Mouse (Mus musculus): Measurements from ENCODE around the gene Nlrp10. TPM values are rescaled to one million over a fixed set of nuclear protein-coding genes. Genes with fewer than 3 reads are reported as not detected.

Nlrp10 gene
- polyA plus RNA-seq, 1 experiment: not detected

DNA sequence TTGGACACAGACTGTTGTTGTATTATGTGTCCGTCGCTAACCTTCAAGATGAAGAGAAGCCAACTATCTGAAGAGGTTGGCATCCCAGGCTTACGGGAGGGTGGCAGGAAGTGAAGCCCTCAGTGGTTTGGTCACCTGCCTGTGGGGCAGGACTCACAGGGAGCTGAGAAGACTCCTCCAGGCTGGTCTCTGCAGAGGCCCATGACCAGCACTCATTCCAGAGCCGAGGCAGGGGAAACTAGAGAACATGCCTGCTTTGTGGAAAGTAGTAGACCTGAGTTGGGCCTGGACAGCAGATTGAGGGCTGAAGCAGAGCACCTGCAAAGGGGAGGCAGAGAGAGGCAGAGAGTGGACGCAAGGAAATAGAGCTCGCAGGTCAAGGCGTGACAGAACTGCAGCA lies 5.4 kb upstream of the Nlrp10 start:
- Histone ChIP-seq H3K4me3 (ENCODE audit: insufficient read depth, low read depth, low read length) (peak overlapping the region; percentile 86), H3K27ac (replicated peaks; ENCODE audit: low read depth, low read length) (no peak overlapping the region), H3K4me1 (ENCODE audit: control insufficient read depth, insufficient read depth, insufficient read length, low read length) (peaks cover 7% of the 10 kb centered on the region)

DNA sequence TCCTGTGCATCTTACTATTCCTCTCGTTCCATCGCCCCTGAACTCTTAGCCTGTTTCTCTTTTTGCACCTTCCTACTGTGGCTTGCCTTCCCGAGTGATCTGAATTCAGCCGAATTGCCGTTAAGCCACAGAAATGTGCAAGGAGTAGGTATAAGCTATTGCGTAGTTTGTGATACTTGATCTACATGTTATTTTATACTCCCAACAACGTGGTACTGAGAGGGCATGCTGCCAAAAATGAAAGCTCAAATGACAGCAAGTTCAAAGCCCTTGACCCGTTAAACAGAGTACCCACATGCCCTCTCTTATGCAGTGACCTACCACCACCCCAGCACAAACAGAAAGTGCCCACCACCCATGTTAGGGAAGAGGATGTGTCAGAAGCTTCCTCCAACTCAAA lies 4.9 kb upstream of the Nlrp10 start:
- Histone ChIP-seq H3K4me1 (ENCODE audit: control insufficient read depth, insufficient read depth, insufficient read length, low read length) (peaks cover 7% of the 10 kb centered on the region), H3K27ac (replicated peaks; ENCODE audit: low read depth, low read length) (0 out of 2 replicates have a peak overlapping the region, but pooled peaks have one; percentile 37), H3K4me3 (ENCODE audit: insufficient read depth, low read depth, low read length) (peak overlapping the region; percentile 86)

DNA sequence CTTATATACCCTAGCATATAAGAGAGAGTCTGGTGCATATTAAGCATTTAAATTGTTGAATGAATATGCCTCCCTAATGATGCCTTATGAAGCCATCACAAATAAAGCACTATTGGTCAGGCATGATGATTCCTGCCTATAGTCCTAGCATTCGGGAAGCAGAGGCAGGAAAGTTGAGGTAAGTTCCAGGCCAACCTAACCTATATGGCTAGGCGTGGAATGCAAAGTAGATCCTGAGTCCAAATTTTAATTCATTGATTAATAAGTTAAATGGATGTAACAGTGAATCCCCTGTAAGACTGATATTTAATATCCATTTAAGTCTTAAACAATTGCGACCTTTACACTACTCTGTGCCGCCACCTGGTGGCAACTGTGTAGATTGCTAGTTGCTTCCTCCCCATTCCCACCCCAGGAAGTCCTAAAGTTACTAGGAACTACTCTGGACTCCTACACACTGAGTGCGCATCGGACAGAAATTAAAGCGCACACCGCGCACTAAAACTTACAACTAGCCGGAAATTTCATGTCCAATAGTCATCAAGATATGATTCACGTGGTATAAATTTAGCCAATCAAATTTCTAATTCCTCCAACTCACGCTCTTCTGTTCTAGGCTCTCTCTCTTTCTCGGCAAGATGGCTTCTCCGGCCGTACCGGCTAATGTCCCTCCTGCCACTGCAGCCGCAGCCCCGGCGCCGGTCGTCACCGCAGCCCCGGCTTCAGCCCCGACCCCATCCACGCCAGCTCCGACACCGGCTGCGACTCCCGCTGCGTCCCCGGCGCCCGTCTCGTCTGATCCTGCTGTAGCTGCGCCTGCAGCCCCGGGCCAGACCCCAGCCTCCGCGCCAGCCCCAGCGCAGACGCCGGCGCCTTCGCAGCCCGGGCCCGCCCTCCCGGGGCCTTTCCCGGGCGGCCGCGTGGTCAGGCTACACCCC lies 4.1 kb upstream of the Nlrp10 start, which contains the start of gene Eif3f:
Eif3f (plus strand) TSS at position 624 of the 938 bp plus-strand sequence.
- H3K4me1 ChIP-seq (ENCODE audit: control insufficient read depth, insufficient read depth, insufficient read length, low read length): peaks cover 7% of the 10 kb centered on the region
- H3K27ac ChIP-seq (replicated peaks; ENCODE audit: low read depth, low read length): peak within 1 kb of the TSS; percentile 37; the same call in 1 of the 2 replicates
- H3K4me3 ChIP-seq (ENCODE audit: insufficient read depth, low read depth, low read length): peak within 1 kb of the TSS; percentile 86

DNA sequence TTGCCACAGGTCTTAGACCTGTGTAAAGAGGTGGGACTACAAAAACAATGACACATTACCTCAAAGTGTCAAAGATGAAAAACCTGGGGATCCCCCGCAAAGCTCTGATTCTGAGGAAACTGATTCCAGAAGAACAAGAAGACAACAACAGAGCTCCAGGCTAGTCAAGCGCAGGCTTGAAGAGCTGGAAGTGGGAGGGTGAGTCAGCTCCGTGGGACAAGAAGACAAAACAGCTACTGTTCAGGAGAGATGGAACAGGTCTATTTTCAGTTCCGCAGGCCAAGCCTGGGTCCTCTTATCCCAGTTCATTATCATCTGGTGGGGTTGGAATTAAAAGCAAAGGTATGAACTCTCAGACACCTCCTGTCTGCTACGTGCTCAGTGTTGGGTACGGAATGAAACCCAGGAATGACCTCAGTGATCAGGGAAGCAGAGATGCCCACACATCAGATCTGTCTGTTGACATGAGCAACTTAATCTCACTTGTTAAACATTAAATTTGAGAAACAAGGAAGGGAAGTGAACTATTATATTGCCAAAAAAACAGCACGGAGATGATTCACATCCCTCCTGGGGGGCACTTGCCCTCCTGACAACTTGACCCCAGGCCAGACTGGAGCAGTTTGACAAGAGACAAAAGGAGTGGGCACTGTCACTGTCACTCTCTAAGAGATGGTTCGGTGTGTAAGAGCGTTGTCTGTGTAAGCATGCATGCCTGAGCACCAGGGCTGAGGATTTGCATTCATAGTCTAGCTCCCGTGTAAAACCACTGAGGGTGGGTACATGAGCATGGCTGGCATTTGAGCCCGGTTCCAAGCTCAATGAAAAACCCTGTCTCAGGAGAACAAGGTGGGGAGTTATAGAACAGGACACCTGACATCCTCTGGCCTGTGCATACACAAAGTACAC lies 1.4 kb downstream of the Nlrp10 start:
- no peak overlapping the region for H3K4me3 ChIP-seq (ENCODE audit: insufficient read depth, low read depth, low read length)

DNA sequence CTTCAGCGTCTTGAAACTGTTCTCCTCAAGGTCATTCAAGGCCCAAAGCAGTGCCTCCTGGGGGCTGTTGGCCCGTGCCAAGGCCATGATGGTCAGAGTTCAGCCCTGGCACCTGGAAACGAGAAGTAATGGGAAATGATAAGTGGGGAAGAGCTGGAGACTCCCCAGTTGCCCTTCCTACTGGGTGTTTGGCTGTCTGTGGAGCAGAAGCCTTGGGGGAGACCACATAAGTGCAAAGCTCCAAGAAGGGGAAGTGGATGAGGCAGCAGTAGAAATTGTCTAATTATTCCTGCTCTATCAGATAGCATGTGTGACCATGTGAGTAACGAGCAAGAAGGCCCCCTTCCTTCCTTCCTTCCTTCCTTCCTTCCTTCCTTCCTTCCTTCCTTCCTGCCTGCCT lies 2.9 kb downstream of the Nlrp10 start:
- Histone ChIP-seq H3K4me3 (ENCODE audit: insufficient read depth, low read depth, low read length) (no peak overlapping the region), H3K4me1 (ENCODE audit: control insufficient read depth, insufficient read depth, insufficient read length, low read length) (peaks cover 2% of the 10 kb centered on the region; the same call in 1 of the 2 replicates), H3K27ac (replicated peaks; ENCODE audit: low read depth, low read length) (no peak overlapping the region)

More for the DNA sequence above, 1.4 kb downstream of the Nlrp10 start:
- Histone ChIP-seq H3K4me1 (ENCODE audit: control insufficient read depth, insufficient read depth, insufficient read length, low read length) (peaks cover 2% of the 10 kb centered on the region; the same call in 1 of the 2 replicates), H3K27ac (replicated peaks; ENCODE audit: low read depth, low read length) (no peak overlapping the region)

DNA sequence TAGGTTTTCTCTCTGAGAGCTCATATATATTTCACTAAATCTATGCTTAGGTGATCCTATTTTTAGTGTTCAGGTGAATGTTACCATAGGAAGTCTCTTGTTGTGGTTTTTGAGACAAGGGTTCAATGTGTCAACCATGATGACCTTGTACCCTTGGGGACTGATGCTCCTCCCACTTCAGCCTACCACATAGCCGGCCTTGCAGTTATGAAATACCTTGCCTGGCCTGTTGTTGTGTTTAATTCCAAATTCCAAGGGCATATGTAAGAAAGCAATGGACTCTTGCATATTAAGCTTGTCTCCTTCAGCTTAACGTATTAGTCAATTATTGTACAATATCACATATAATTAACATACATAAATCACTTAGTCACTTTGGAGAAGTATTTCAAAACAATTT lies 26.0 kb downstream of the Nlrp10 start:
- Histone ChIP-seq H3K4me3 (ENCODE audit: insufficient read depth, low read depth, low read length) (no peak overlapping the region), H3K27ac (replicated peaks; ENCODE audit: low read depth, low read length) (no peak overlapping the region), H3K4me1 (ENCODE audit: control insufficient read depth, insufficient read depth, insufficient read length, low read length) (no peaks in the 10 kb centered on the region)

DNA sequence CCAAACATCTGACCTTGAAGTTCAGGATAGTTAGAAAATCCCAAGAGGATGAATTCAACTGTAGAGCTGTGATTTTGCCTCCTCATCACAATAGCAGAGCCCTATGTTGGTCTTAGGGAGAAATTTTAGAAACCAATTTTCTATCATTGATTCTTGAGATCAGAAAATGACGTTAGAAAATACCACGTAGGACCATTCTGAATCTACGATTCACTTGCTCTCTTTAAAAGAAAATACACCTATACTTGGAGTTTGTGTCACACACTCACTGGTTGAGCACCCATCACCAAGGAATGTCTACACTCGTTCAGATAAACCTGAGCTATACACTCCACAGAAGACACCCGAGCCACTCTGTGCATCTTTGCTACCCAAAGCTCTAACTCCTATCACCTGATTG lies 35.7 kb downstream of the Nlrp10 start, which contains the start of gene Olfr519:
Olfr519 (minus strand) TSS at position 101 of the 400 bp plus-strand sequence.
- Histone ChIP-seq H3K27ac (replicated peaks; ENCODE audit: low read depth, low read length) (no peak within 1 kb of the TSS), H3K4me3 (ENCODE audit: insufficient read depth, low read depth, low read length) (no peak within 1 kb of the TSS)

DNA sequence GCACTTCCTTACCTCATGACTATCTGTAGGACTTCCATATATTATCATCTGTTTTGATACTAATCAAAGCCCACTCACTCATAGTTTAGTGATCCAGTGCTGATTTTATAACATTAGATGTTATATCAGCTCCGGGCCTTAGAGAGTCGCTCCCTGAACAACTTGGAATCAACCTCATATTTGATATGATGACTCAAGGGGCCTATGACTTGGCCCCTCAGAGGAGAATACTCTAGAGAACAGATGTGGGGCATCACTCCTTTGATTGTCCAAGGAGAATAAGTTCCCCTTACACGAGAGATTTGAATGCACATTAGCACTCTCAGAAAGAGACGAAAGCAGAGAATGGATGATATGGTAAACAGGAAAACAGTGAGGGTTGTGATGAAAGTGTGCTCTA lies 45.1 kb downstream of the Nlrp10 start, which contains the start of gene Olfr518:
Olfr518 (minus strand) TSS at position 101 of the 400 bp plus-strand sequence.
- no peak within 1 kb of the TSS for H3K4me3 ChIP-seq (ENCODE audit: insufficient read depth, low read depth, low read length)
- no peak within 1 kb of the TSS for H3K27ac ChIP-seq (replicated peaks; ENCODE audit: low read depth, low read length)
- no peaks in the 10 kb centered on the region for H3K4me1 ChIP-seq (ENCODE audit: control insufficient read depth, insufficient read depth, insufficient read length, low read length)

More for the DNA sequence above, 35.7 kb downstream of the Nlrp10 start, which contains the start of gene Olfr519:
- no peaks in the 10 kb centered on the region for H3K4me1 ChIP-seq (ENCODE audit: control insufficient read depth, insufficient read depth, insufficient read length, low read length)

DNA sequence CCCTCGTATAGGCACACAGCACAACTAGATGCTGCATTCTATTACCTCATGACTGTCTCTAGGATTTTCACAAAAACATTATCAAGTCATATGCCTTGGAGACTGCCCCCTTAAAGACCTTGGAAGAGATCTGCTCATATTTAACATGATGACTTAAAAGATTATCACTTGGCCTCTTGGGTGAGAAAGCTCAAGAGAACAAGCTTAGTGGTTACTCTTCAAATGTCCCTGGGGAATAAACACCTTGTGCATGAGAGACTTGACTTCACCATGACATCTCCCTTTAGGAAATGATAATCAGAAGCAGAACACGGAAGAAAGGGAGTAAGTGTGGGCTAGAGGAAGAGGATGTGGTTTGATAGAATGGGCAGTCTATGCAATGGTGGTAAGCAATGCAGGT lies 57.7 kb downstream of the Nlrp10 start, which contains the start of gene Olfr517:
Olfr517 (minus strand) TSS at position 101 of the 400 bp plus-strand sequence.
- Histone ChIP-seq H3K4me1 (ENCODE audit: control insufficient read depth, insufficient read depth, insufficient read length, low read length) (no peaks in the 10 kb centered on the region), H3K4me3 (ENCODE audit: insufficient read depth, low read depth, low read length) (no peak within 1 kb of the TSS), H3K27ac (replicated peaks; ENCODE audit: low read depth, low read length) (no peak within 1 kb of the TSS)

Other genes starting within 250 kb of the Nlrp10 start
- not detected in 2 replicates for gene Olfr512, start 216.9 kb downstream of the Nlrp10 start, polyA plus RNA-seq (2012; ENCODE audit: insufficient read depth, insufficient read length, missing spikeins)
- not detected in 2 replicates for gene Olfr513, start 179.2 kb downstream of the Nlrp10 start, polyA plus RNA-seq (2012; ENCODE audit: insufficient read depth, insufficient read length, missing spikeins)
- gene Olfr514, start 104.2 kb downstream of the Nlrp10 start, polyA plus RNA-seq (2012; ENCODE audit: insufficient read depth, insufficient read length, missing spikeins): not detected in 2 replicates
- not detected in 2 replicates for gene Olfr516, start 79.6 kb downstream of the Nlrp10 start, polyA plus RNA-seq (2012; ENCODE audit: insufficient read depth, insufficient read length, missing spikeins)
- gene Olfr517, start 57.8 kb downstream of the Nlrp10 start, polyA plus RNA-seq (2012; ENCODE audit: insufficient read depth, insufficient read length, missing spikeins): not detected in 2 replicates
- gene Olfr518, start 45.2 kb downstream of the Nlrp10 start, polyA plus RNA-seq (2012; ENCODE audit: insufficient read depth, insufficient read length, missing spikeins): not detected in 2 replicates
- gene Olfr519, start 35.8 kb downstream of the Nlrp10 start, polyA plus RNA-seq (2012; ENCODE audit: insufficient read depth, insufficient read length, missing spikeins): not detected in 2 replicates
- 62.9 and 67.8 TPM in 2 replicates for gene Eif3f, start 4.2 kb upstream of the Nlrp10 start, polyA plus RNA-seq (2012; ENCODE audit: insufficient read depth, insufficient read length, missing spikeins)
- gene Tub, start 20.2 kb upstream of the Nlrp10 start, polyA plus RNA-seq (2012; ENCODE audit: insufficient read depth, insufficient read length, missing spikeins): 0.58 TPM in 1 of 2 replicates, not detected in the other
- gene Ric3, start 153.2 kb upstream of the Nlrp10 start, polyA plus RNA-seq (2012; ENCODE audit: insufficient read depth, insufficient read length, missing spikeins): 5.3 and 7.8 TPM in 2 replicates
- 18.5 and 30.3 TPM in 2 replicates for gene Lmo1, start 245.0 kb upstream of the Nlrp10 start, polyA plus RNA-seq (2012; ENCODE audit: insufficient read depth, insufficient read length, missing spikeins)

All from brown adipose tissue, adult 24 weeks (tissue).